Mouse (Mus musculus) CD8-positive naive resting alpha-beta T cell, adult 2 months (primary cell): Measurements from ENCODE around the gene Sclt1.

Experiments used
- DNase-seq, 2 experiments: peaks; one replicate each; pipeline ENCODE4 v3.0.0; 2022; ENCODE audit warnings: low read depth in 2 of 2, low spot score in 2 of 2

Gene Sclt1

DNA sequence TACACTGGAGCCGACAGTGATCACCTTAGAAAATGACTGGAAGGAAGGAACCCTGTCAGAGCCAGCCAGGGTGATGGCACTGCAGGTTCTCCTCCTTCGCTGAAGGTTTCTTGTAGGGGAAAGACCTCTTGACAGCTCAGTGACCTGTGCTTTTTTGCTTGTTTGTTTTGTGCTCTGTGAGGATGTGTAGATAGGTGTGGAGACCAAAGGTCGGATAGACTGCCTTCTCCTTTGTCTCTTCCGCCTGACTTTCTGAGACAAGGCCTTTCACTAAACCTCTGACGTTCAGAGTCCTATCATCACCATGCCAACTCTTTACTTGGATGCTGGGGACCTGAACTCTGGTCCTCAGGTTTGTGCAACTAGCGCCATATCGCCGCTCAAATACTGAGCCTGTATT is 153.8 kb downstream of the Sclt1 start:
- no peak for DNase-seq

DNA sequence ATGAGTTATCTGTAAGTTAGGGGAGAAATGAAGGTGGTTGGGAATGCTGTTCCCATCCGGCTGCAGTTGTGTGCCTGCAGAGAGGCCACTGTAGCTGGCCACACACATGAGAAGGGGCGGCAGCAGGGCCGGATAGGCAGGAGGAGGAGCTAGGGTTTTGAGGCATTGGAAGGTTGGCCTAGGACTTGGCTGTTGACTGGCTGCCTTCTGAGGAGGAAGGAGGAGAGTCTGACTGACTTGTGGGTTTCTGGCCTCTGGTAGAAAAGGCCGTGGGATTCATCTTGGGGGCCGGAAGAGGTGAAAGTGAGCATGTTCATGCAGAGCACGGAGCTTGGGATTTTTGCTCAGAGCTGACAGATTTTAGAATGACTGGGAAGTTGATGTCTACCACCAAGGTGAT is 154.7 kb downstream of the Sclt1 start:
- peak; percentile 42 to 44 for DNase-seq

DNA sequence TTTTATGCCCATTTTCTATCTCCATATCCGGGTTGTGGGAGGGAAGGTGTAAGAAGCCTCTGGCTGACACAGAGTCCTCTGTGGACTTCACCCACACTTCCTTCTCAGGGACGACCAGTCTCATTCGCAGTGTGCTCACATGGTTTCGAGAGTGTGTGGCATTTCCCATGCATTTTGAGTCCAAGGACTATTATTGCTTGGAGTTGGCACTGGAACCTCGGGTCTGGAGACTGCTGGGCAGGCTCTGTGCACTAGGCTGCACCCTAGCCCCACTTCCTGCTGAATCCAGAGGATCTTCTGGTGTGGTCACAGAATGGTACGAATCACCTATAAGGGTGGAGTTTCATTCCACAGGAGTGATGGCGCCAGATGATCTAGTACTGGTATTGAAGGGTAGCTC is 155.4 kb downstream of the Sclt1 start:
- no peak for DNase-seq

DNA sequence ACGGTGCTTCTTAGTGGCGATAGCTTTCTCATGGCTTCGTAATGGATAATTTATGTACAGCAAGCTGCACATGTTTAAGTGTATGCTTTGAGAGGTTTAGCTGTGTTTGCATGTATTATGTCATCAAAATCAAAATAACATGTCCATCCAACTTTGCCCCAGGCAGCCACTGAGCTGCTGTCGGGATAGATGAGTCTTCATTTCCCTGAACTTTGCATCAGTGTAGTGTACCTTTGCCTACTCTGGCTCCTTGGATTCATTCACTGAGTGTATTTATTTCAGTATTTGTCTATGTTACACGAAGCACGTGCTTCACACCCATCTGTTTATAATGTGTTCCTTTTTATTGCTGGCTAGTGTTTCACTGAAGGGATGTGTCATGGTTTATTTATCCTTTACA is 156.0 kb downstream of the Sclt1 start:
- DNase-seq = no peak

DNA sequence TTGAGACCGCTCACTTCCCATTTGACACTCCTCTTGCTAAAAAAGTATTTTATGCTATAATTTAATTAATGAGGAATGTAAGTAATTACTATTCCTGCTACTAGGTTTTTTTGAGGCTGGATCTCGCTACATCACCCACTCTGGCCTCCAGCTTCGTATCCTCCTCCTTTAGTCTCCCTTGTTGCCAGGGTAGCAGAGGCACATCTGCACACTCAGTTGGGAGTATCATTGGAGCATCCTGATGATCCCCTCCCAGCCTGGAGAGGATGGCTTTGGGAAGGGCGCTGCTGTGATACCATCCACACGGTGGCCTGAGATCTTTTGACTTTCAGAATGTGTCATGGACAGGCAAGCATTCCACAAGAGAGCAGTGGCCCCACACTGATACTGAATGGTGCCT is 156.8 kb downstream of the Sclt1 start:
- no peak for DNase-seq

DNA sequence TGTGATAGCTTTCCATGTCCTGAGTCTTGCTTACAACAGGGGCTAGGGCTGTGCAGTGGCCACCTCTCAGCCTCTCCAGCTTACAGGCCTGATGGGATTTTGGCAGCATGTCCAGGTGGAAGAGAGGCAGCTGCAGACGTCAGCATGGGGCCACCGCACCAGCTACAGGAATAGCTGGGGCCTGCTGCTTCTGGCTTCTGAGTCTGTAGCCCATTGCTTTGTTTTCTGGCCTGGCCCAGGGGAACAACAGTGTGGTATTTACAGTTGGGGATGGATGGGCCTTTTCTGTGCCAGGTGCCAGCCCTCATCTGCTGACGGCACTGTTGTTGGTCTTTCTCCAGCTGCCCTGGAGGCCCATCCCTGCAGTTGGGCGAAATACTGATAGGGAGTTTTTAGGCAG is 158.7 kb downstream of the Sclt1 start:
- no peak for DNase-seq

DNA sequence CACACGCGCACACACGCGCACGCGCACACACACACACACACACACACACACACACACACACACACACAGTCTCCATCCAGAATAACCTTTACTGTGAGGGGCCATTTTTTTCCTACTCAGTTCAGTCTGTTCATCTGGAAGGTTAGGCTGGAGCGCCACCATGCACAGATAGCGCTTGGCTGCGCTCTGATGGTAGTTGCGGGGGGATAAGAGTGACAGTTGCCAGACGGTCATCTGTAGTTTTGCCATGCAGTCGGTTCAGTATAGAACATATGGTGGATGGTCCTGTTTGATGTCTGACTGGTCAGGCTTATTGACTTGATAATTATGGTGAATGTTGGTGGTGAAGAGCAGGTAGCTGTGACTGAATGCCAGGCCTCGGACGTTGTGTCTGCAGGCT is 159.2 kb downstream of the Sclt1 start:
- no peak for DNase-seq

DNA sequence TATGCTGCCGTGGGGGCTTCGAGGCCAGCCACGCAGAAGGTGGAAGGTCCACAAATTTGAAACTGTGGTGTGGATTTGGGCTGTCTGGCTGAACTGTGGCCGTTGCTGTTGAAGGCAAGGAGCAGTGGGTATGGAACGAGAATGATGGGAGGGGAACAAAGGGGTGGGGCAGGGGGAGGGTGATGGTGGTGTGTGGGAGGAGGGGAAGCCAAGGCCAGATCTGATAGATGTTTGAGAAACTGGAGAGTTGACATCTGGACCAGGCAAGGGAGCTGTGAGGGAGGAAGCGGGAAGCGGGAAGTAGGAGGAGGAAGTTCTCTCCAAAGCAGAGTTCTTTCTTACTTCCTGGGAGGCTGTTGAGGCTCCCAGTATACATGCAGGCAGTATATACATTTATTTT is 160.1 kb downstream of the Sclt1 start:
- no peak for DNase-seq

DNA sequence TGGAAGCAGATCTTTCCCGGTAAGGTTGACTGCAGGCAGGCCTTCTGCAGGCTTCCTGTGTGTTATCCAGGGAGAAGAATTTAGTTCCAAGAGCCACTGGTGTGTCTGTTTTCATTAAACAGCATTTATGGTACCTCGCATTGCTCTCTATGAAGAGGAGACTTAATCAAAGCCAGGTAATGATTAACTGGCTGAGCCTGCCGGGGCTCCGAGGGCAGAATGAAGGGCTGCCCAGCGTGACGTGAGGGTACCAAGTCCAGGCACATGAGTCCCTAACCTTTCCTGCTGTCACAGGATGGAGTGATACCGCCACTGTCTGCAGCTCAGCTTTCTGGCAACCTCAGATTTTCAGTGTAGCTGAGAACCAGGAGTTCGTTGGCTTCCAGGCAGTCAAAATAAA is 160.9 kb downstream of the Sclt1 start:
- DNase-seq = no peak

DNA sequence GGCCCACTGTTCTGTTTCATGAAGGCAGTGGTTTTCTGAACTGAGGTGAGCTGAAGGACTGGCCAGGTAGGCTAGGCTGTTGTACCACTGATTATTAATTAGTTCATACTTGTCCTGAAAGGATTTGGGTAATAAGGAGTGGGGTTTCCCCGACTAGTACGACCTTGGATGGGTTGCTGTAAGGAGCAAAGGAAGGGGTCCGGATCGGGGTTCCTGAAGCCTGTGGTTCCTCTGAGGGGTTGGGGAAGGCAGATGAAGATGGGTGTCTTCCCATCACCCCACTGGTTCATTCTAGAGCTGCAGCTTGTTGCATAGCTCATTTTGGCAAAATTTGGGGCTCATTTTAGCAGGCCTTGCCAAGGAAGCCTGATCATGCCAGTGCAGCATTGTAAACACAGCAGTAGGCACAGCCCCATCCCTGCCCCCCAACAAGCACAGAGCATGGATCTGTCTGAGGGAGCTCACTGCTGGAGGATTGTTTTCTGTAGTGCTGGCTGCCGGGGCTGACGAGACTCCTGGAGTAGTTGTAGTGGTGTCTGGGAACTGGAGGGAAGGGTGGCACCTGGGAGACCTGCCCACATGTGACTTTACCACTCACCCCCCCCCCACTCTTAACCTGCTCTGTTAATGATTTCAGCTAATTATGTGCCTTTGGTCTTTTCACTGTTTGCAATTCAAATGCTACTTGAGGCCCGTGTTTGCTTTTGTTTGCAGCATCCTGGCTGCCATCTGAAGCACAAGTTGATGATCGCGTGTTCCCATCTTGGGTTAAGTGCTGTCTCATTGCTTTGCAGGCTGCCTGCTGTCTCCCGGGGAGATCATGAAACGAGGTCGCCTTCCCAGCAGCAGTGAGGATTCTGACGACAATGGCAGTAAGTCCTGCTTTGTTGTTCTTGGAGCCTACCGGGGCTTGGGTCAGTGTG is 161.7 kb downstream of the Sclt1 start:
- no peak for DNase-seq

DNA sequence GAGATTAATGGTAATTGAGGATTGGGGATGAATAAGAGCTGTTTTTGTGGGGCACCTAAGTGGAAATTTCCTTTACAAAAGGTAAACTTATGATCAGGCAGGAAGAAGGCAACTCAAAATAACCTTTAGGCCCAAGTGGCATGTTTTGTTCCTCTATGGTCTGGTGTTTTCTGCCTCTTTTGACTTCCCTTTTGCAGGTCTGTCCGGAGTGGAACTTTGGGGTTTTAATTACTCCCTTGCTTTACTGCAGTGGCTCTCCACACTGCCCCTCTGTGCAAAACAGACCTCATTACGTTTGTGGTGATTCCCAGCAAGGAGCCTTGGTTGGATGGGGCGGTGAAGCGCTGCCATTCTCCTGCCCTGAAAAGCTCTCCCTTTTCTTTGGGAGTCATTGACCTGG is 162.4 kb downstream of the Sclt1 start:
- no peak for DNase-seq

DNA sequence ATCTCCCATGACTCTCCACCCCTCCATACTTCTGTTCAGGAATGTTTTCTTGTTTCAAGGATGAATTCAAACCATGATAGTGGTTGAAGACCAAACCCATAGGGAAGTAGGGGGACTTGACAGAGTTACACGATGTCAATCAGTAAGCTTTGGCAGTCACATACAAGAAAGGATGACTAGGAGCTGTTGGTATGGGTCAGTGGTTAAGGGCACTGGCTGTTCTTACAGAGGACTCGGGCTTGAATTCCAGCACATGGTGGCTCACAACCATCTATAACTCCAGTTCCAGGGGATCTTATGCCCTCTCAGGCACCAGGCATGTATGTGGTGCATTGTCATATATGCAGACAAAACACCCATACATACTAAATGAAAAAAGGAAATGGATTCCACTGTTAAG is 165.1 kb downstream of the Sclt1 start:
- DNase-seq = no peak
